Mouse (Mus musculus) embryonic fibroblast, embryonic 13.5 days (primary cell): ENCODE measurements around the gene Fbxo4. TPM values are rescaled to one million over a fixed set of nuclear protein-coding genes. Genes with fewer than 3 reads are reported as not detected.

Source experiments
- H3K27ac ChIP-seq: 2 replicates; pipeline ENCODE4 v1.5.1; 2012; ENCODE audit warnings: low read length, control low read depth, inconsistent platforms; ENCODE audit not compliant: insufficient read depth
- H3K4me1 ChIP-seq: 2 replicates; pipeline ENCODE4 v1.6.1; 2011; ENCODE audit warnings: low read length; ENCODE audit not compliant: control insufficient read depth, insufficient read depth
- H3K4me3 ChIP-seq: 2 replicates; pipeline ENCODE4 v1.5.1; 2011; ENCODE audit warnings: mild to moderate bottlenecking, control low read depth, low read length; ENCODE audit not compliant: insufficient read depth
- CTCF ChIP-seq: IDR thresholded peaks from 2 replicates; pipeline ENCODE4 v1.5.1; 2011; ENCODE audit warnings: mild to moderate bottlenecking, control low read depth, low read length, moderate library complexity, borderline replicate concordance; ENCODE audit not compliant: insufficient read depth
- POLR2A ChIP-seq: IDR thresholded peaks from 2 replicates; pipeline ENCODE4 v1.6.1; 2011; ENCODE audit warnings: low read depth, mild to moderate bottlenecking, control low read depth, low read length, moderate library complexity
- polyA plus RNA-seq: library from polyadenylated mRNA; stranded (reverse); fragments of >200 nt; gene quantifications from 2 replicates; pipeline ENCODE4 v1.2.4, GENCODE M21; 2011; ENCODE audit warnings: low read depth; ENCODE audit not compliant: missing spikeins, insufficient read length

Gene Fbxo4
- 21.0 and 25.1 TPM in 2 replicates for polyA plus RNA-seq

GRCm38 (mm10) chr15:3979061-3979848 lies at the start of gene Fbxo4:
Fbxo4 (minus strand) TSS chr15:3979573.
- Histone ChIP-seq H3K4me3 (peak within 1 kb of the TSS; percentile 53), H3K4me1 (no peaks in the 10 kb centered on the region), H3K27ac (peak within 1 kb of the TSS; percentile 96)
- peak; percentile 63 for TF ChIP-seq POLR2A
- no peak for TF ChIP-seq CTCF

GRCm38 (mm10) chr15:4028960-4029359 lies 49.6 kb upstream of the Fbxo4 start:
- Histone ChIP-seq H3K4me1 (peaks cover 14% of the 10 kb centered on the region; the same call in 1 of the 2 replicates), H3K27ac (no peak overlapping the region), H3K4me3 (no peak overlapping the region)
- TF ChIP-seq POLR2A (no peak), CTCF (no peak)

- Histone ChIP-seq H3K4me1 (peaks cover 12% of the 10 kb centered on the region; the same call in 1 of the 2 replicates), H3K27ac (no peak overlapping the region), H3K4me3 (no peak overlapping the region)
- no peak for TF ChIP-seq POLR2A
- TF ChIP-seq CTCF, result no peak
These were observed 49.0 kb upstream of the Fbxo4 start for GRCm38 (mm10) chr15:4028411-4028700.

DNA sequence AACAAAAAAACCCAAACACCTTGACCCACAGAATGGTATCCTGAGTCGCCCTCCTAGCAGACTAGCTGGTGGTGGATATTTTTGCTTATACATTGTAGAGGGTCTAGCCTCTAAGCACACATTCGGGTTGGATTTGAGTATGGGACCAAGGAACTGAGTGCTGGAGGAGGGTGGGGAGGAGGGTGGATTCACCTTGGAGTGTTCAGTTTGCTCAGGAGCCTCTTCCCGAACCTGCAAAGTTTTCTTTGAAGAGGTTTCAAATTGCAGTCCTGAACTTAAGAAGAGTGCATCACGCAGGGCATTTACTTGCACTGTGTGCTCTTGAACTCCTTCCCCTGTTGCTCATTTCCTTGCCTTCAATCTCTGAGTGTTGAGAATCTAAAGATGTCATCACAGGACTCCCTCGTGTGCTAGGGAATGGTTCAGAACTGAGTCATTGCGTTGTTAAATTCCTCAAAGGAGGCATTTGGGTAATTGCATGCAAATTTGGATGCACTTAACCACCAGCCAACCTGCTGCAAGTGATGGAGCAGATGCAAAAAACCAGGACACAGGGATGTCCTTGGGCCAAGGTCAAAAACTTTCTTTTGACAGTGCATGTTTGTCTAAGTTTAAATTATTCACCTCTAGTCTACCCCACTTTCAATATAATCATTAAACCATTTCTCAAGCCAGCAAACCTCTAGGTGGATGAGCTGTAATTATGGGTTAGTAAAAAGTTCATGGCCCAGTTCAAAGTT lies 48.5 kb upstream of the Fbxo4 start:
- Histone ChIP-seq H3K4me3 (peak overlapping the region; percentile 71), H3K4me1 (peaks cover 8% of the 10 kb centered on the region; the same call in 1 of the 2 replicates), H3K27ac (peak overlapping the region; percentile 78)
- TF ChIP-seq CTCF, result no peak
- 0 out of 2 replicates have a peak, but pooled peaks have one; percentile 25 for TF ChIP-seq POLR2A

- TF ChIP-seq POLR2A (peak; percentile 67), CTCF (no peak)
- H3K27ac ChIP-seq, result peak overlapping the region; percentile 78
- H3K4me1 ChIP-seq, result peaks cover 4% of the 10 kb centered on the region; the same call in 1 of the 2 replicates
These were observed 47.6 kb upstream of the Fbxo4 start for GRCm38 (mm10) chr15:4026831-4027584.

GRCm38 (mm10) chr15:4026231-4026773 lies 46.9 kb upstream of the Fbxo4 start, which contains the start of gene Oxct1:
Oxct1 (plus strand) TSS chr15:4026383.
- peak within 1 kb of the TSS; percentile 78 for H3K27ac ChIP-seq

More at GRCm38 (mm10) chr15:4026831-4027584, 47.6 kb upstream of the Fbxo4 start:
- peak overlapping the region; percentile 71 for H3K4me3 ChIP-seq

GRCm38 (mm10) chr15:4025508-4025904 lies 46.1 kb upstream of the Fbxo4 start:
- H3K4me3 ChIP-seq, result peak overlapping the region; percentile 71; the same call in 1 of the 2 replicates
- TF ChIP-seq CTCF (no peak), POLR2A (no peak)
- peak overlapping the region; percentile 78 for H3K27ac ChIP-seq
- H3K4me1 ChIP-seq, result peaks cover 4% of the 10 kb centered on the region; the same call in 1 of the 2 replicates

More at GRCm38 (mm10) chr15:4026231-4026773, 46.9 kb upstream of the Fbxo4 start, which contains the start of gene Oxct1:
- peaks cover 4% of the 10 kb centered on the region; the same call in 1 of the 2 replicates for H3K4me1 ChIP-seq
- TF ChIP-seq CTCF (peak; percentile 50; the same call in 1 of the 2 replicates), POLR2A (peak; percentile 49)
- peak within 1 kb of the TSS; percentile 71 for H3K4me3 ChIP-seq

- TF ChIP-seq CTCF (no peak), POLR2A (no peak)
- Histone ChIP-seq H3K27ac (no peak overlapping the region), H3K4me3 (no peak overlapping the region), H3K4me1 (peaks cover 4% of the 10 kb centered on the region; the same call in 1 of the 2 replicates)
These were observed 45.5 kb upstream of the Fbxo4 start for GRCm38 (mm10) chr15:4024726-4025507.

DNA sequence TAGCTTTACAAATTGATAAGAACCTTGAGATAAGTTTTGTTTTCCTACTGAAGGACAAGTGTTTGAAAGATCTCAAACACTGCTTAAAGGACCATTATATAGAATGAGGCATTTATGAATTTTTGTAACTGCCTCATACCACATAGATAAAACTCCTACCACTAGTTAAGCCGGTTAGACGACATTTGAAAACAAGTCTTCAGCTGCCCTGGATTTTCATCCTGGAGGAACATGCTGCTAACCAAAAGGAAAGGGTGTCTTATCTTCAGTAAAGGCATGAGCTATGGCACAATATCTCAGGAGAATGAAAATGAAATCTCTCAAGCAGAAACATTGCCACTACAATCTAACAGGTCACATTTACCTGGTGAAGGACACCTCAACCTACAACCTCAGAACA lies 44.4 kb upstream of the Fbxo4 start:
- no peak for TF ChIP-seq POLR2A
- TF ChIP-seq CTCF, result no peak
- Histone ChIP-seq H3K4me1 (peaks cover 4% of the 10 kb centered on the region; the same call in 1 of the 2 replicates), H3K27ac (no peak overlapping the region), H3K4me3 (no peak overlapping the region)
